Mouse (Mus musculus) spleen, adult 18-20 months (tissue): ENCODE data around the gene Lsm4.

Source experiments
- DNase-seq, 2 experiments: peaks; one replicate each; pipeline ENCODE4 v3.0.0; 2022; ENCODE audit warnings: mixed read lengths in 2 of 2

The Lsm4 gene

GRCm38 (mm10) chr8:70701048-70701981 is 28.3 kb downstream of the Lsm4 start:
- no peak for DNase-seq

- no peak for DNase-seq
Measured at GRCm38 (mm10) chr8:70701982-70702841, 29.2 kb downstream of the Lsm4 start.

- no peak for DNase-seq
Measured at GRCm38 (mm10) chr8:70702842-70703182, 29.8 kb downstream of the Lsm4 start.

- no peak for DNase-seq
Measured at GRCm38 (mm10) chr8:70703287-70703686, 30.2 kb downstream of the Lsm4 start, which contains the start of gene Iqcn. Iqcn (plus strand) TSS chr8:70703457.

GRCm38 (mm10) chr8:70708281-70708680 is 35.2 kb downstream of the Lsm4 start:
- no peak for DNase-seq

GRCm38 (mm10) chr8:70709794-70710193 is 36.7 kb downstream of the Lsm4 start:
- DNase-seq: no peak

- no peak for DNase-seq
Measured at GRCm38 (mm10) chr8:70710296-70710695, 37.2 kb downstream of the Lsm4 start.

- DNase-seq: no peak
Measured at GRCm38 (mm10) chr8:70711041-70711440, 38.0 kb downstream of the Lsm4 start.

- DNase-seq: no peak
Measured at GRCm38 (mm10) chr8:70713991-70714390, 40.9 kb downstream of the Lsm4 start.

GRCm38 (mm10) chr8:70715086-70715485 is 42.0 kb downstream of the Lsm4 start:
- DNase-seq: no peak

GRCm38 (mm10) chr8:70716521-70717400 is 43.7 kb downstream of the Lsm4 start:
- peak in 1 of 2 experiments; percentile 6 for DNase-seq

- peak; percentile 59 to 81 for DNase-seq
Measured at GRCm38 (mm10) chr8:70718297-70718696, 45.2 kb downstream of the Lsm4 start, which contains the start of gene Gm3336. Gm3336 (plus strand) TSS chr8:70718543.

- peak in 1 of 2 experiments; percentile 20 for DNase-seq
Measured at GRCm38 (mm10) chr8:70719796-70720270, 46.8 kb downstream of the Lsm4 start.

GRCm38 (mm10) chr8:70720739-70721138 is 47.7 kb downstream of the Lsm4 start:
- peak; percentile 50 to 82 for DNase-seq

GRCm38 (mm10) chr8:70721601-70722000 is 48.6 kb downstream of the Lsm4 start:
- DNase-seq: peak in 1 of 2 experiments; percentile 5

- peak in 1 of 2 experiments; percentile 3 for DNase-seq
Measured at GRCm38 (mm10) chr8:70723486-70724210, 50.6 kb downstream of the Lsm4 start, which contains the start of gene Pde4c. Pde4c (plus strand) TSS chr8:70723720.

- peak in 1 of 2 experiments; percentile 3 for DNase-seq
Measured at GRCm38 (mm10) chr8:70724216-70724615, 51.2 kb downstream of the Lsm4 start.

- DNase-seq: peak in 1 of 2 experiments; percentile 3
Measured at GRCm38 (mm10) chr8:70725792-70726447, 52.9 kb downstream of the Lsm4 start.

- DNase-seq: peak in 1 of 2 experiments; percentile 3
Measured at GRCm38 (mm10) chr8:70726721-70727120, 53.7 kb downstream of the Lsm4 start.
